Mouse (Mus musculus) brain, adult 2 months (tissue): ENCODE results near the gene Taf10.

Experiments used
- DNase-seq: peaks from one replicate; pipeline ENCODE4 v3.0.0; 2011; ENCODE audit warnings: low read depth, low spot score

Taf10 gene

DNA sequence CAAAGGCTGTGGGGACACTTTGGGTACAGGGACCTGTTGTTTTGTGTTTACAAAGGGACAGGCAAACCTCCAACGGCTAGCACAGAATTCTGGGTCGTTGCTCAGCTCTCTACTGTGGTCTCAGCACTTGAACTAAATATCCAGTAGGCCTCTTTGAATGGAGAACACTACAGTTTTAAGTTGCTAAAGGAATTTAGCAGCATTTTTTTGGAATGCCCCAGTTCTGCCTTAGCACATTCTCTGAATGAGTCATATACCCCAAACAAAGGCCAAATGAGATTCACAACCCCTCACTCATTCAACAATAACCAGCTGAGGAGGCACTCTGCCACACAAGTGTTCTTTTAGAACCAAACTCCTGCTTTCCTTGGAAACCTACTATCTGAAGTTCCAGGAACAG, 22.2 kb downstream of the Taf10 start:
- peak; percentile 31 for DNase-seq

DNA sequence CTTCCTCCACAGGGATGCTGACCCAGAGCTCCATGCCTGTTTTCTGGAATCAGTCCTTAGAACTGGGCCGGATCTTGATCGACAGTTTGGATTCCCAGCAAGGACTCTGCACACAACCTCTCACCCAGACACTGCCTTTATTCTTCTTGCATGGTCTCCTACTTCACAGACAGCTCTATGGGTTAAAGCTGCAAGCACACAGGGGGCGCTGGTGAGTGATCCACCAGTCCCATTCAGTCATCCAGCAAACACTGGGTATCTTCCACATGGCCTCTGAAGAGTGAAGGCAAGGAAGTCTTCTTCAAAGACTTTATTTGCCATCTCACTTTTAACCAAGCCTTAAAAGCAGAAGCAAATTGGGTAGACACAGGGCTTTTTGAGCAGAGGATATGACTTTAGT, 28.8 kb downstream of the Taf10 start:
- no peak for DNase-seq

DNA sequence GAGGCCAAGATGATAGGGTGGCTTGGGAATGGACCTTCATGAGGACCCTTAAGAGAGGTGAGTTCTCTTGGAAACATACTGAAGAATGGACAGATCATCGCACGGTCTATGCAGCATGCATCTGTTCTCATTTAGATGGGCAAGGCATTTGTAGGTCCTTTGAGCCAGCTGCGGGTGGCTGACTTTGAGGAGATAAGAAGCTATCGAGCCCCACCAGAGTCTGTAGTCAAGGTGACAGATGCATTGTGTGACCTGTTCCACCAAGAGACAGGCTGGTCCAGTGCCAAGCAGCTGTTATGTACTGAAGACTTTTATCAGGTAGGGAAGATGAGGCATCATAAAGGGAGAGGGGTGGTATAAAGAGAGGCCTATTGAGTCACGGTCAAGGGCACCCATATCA, 35.4 kb downstream of the Taf10 start:
- no peak for DNase-seq

DNA sequence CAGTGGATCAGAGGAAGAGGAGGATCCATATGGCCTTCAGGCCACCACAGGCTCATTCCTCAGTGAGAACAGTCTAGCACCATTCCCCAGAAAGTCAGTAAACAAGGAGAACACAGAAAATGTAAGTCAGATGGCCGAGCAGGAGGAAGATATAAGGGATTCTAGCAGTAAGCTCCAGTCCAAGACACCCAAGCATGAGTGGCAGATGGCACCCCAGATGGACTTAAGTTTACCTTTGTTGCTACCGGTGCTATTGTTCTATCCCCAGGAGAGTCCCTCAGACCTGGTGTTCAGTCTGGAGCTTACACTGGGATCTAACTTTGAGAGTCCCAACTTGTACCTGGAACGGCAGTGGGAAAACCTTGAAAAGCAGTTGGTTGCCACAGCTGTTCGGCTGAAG, 40.3 kb downstream of the Taf10 start:
- DNase-seq = peak; percentile 59

DNA sequence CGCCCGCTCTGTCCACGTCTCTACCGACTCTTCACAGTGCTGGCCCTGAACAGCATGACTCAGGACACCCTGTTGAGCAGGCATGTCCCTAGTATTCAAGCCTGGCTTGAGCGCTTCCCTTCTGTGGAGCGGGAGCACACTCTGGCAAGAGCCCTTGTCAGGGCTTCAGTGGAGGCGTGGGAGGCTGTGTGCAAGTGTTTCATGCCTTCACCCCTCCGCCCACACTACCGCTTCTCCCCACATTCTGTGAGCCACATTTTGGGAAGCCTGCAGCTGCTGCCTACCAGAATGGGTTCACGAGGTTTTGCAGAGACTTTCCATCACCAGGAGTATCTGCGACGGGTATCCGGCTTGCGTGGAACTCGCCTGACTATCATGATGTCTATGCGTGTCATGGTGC, 41.0 kb downstream of the Taf10 start:
- DNase-seq = peak; percentile 76

DNA sequence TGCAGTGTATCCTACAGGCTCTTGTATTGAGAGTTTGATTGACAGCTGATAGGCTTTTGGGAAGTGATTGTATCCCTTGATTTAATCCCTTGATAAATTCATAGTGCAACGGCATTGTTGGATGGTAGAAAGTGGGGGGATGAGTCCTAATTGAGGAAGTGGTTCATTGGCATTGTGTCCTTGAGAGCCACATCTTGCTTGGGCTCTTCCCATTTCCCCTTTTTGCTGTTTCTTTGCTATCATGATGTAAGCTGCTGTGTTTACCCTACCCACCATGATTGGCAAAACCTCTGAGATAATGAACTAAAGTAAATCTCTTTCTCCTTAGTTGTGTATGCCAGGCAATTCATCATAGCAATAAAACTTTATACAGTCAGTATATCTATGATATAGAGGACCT, 53.3 kb downstream of the Taf10 start:
- no peak for DNase-seq
